Mouse (Mus musculus) testis, postnatal 14 days (tissue): ENCODE measurements around the gene Zc3h12d.

Experiments used
- DNase-seq: peaks from one replicate; pipeline ENCODE4 v3.0.0; 2021; ENCODE audit warnings: low spot score

Gene Zc3h12d

GRCm38 (mm10) chr10:7839551-7840352 lies 7.5 kb downstream of the Zc3h12d start:
- DNase-seq: no peak

DNA sequence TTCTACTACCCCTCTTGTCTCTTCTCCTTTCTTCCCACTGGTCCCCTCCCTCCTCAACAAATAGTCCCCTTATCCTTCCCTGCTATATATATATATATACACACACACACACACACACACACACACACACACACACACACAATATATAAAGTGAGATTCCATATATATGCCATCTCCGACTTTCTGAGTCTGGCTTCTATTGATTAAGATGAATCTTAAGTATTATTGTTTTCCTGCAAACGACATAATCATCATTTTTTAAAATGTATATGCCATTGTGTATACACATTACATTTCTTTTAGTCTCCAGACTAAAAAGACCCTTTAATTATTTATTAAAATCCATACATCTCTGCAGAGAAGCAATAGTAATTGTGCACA lies 8.1 kb downstream of the Zc3h12d start:
- DNase-seq: no peak

DNA sequence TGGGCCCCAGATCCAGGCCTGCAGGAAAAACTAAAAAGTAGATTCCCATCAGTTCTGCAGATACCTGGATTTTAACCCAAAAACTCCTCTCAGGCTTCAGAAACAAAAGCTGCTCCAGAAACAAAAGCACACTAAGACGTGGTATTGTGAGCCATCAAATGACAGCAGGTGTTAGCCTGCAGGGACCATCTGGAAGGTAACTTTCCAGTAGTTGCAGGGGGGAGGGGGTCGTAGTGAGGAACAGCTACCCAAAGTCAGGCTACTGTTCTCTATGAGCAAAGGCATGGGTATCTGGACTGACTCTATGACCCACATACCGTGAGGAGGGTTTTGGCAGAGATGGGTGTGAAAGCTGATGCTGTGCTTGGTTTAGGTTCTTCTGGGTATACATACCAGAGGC lies 8.5 kb downstream of the Zc3h12d start:
- DNase-seq: no peak

DNA sequence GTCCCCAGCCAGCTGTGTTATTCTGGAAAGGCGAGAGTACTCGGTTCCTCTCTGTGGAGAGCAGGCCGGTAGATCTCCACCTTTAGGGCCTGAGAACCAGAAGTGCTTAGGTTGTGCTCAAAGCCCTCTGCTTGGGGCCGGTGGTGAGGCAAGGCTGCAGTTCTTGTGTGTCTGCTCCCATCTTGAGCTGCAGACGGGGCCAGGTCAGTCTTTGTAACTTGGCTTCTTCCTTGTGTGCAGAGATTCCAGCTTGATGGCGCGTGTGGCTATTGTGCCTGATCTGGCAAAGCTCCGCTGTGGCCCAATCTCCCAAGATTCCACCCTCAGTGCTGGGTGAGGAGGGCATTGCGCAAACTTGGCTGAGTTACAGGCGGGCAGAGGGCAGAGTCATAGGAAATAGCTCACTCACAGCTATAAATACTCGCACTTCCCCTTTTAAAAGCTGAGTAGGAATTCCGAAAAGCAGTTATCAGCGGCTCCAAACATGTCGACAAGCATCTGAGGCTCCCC lies 9.4 kb downstream of the Zc3h12d start:
- DNase-seq: no peak

DNA sequence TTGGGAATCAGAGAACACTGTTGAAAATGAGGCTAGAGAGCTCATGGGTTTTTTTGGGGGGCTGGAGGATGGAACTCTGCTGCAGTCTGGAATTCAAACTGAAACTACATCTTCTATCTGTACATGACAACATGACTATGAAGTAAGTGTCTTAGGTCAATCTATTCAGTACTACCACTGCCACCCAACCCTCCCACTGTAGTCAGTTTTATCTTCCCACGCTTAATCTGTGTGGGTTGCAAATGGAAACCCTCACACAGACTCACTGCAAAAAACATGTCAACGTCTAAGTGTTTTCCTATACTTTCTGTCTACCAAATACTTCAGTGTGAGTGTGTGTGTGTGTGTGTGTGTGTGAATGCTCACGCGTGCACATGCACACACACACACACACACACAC lies 10.9 kb downstream of the Zc3h12d start:
- DNase-seq: no peak

- DNase-seq: no peak
Observed at GRCm38 (mm10) chr10:7844161-7844560, 11.9 kb downstream of the Zc3h12d start.

DNA sequence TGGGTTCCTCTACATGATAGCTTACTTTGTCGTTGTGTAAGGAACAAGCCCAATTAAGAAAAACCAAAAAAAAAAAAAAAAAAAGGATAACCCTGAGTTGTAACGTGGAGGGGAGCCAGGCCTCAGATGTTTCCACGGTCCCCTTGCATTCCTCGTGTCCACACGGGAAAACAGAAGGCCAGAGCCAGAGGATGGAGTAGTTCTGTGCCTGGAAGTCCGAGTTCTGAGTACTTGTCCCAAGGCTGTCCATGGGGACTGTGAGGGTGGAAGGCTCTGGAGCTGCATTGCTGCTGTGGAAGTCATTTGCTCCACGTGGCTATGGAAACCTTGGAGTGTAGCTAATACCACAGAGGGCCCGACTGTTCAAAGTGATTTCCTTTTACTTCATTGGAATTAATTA lies 12.9 kb downstream of the Zc3h12d start:
- DNase-seq: no peak

- no peak for DNase-seq
Observed at GRCm38 (mm10) chr10:7845991-7846390, 13.7 kb downstream of the Zc3h12d start.

DNA sequence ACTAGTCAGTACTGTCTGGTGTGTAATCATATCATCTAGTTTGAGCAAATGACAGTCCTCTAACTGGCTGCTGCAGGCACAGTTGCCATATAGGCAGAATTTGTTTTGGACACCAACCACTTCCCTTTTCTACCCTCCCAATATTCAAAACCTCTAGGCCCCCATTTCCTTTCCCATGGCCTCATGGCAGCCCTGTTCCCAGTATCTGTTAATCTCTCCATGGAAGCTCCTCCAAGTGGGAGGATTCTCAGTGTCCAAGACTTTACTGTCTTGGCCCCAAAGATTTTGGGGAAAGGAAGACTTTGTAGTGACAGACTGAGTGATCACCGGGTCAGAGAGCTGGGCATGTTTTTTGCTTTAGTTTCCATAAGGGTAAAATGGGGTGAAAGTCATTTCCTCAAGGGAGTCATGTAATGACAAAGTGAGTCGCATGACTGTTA lies 14.9 kb downstream of the Zc3h12d start:
- DNase-seq: no peak

GRCm38 (mm10) chr10:7851891-7852290 lies 19.6 kb downstream of the Zc3h12d start:
- no peak for DNase-seq

DNA sequence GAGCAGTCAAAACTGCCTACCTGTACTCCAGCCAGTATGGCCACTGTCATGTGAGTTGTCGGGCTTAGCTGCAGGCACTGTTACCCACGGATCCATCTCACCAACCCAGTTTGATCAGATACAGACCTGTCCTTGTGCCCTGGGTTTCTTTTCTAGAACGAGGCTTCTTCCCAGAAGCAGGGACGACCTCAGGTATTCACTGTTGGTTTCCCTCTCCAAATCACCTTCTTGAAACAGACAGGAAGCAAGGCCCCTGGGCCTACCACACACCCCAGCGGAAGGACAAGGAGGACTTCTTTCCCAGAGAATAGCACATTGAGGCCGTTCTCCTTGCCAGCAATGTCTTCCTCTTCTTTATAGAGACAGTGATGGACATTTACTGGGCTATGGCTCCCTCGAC lies 28.2 kb downstream of the Zc3h12d start:
- no peak for DNase-seq

- DNase-seq: no peak
Observed at GRCm38 (mm10) chr10:7861259-7861936, 29.1 kb downstream of the Zc3h12d start.

DNA sequence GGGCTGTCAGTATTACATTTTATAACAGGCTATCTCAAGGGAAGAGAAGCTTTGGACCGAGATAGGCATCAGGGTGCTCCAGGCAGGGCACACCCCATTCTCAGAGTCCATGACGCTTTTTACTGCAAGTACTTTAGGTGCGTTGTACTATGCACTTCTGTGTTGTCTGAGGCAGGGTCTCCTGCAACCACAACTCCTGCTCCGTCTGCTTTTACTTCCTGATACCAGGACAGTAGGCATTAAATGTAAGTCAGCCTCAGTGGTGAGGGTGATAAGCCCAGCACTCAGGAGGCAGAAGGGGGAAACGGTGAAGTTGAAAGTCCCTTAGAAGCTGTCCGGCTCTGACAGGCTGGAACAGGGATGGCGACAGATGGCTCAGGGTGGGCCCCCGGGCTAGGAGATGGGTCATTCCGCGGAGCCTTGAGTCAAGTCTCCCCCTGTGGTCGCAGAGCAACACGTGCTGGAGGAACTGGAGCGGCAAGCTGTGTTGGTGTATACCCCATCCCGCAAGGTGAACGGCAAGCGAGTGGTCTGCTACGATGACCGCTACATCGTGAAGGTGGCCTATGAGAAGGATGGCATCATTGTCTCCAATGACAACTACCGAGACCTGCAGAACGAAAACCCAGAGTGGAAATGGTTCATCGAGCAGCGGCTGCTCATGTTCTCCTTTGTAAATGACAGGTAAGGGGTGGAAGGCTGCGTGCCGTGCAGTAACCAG lies 29.8 kb downstream of the Zc3h12d start:
- DNase-seq: no peak

- DNase-seq: no peak
Observed at GRCm38 (mm10) chr10:7863411-7863810, 31.1 kb downstream of the Zc3h12d start.

- DNase-seq: no peak
Observed at GRCm38 (mm10) chr10:7864184-7864583, 31.9 kb downstream of the Zc3h12d start.

- no peak for DNase-seq
Observed at GRCm38 (mm10) chr10:7864806-7865205, 32.5 kb downstream of the Zc3h12d start.

DNA sequence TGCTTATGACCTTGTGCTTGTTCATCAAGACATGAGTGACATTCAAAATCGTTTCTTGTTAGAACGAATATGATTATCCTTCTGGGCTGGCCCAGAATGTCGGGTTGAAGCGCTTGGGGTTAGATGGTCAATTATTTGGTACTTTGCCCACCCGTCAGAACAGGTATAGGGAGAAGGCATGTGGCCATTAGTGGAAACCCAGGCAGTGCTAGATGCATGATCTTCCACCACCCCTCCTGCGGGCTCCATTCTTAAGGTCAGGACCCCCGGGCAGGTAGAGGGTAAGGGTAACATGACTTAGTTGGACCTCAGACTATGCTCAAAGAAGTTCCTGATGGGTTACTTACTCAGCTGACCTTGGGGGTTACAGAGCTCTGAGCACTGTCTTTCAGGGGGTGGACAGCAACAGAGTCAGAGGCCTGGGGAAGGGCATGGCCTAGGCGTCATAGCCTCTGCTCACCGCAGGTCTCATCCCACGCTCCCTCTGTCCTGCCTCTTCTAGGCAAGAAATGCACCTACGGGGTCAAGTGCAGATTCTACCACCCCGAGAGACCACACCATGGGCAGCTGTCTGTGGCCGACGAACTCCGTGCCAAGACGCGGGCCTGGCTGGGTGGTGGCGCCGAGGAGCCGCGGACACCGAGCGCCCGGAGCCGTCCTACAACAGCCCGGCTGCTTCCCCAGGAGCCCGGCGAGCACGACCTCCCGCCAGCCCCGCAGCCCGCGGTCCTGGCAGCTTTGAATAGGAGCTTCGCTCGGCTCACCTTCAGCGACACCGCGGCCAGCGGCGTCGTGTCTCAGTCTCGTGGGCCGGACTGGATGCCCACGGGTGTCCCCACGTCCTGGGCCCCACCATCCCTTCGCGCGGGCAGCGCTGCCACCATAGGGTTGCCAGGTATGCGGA lies 34.7 kb downstream of the Zc3h12d start:
- DNase-seq: no peak

GRCm38 (mm10) chr10:7867666-7868030 lies 35.4 kb downstream of the Zc3h12d start:
- DNase-seq: no peak

DNA sequence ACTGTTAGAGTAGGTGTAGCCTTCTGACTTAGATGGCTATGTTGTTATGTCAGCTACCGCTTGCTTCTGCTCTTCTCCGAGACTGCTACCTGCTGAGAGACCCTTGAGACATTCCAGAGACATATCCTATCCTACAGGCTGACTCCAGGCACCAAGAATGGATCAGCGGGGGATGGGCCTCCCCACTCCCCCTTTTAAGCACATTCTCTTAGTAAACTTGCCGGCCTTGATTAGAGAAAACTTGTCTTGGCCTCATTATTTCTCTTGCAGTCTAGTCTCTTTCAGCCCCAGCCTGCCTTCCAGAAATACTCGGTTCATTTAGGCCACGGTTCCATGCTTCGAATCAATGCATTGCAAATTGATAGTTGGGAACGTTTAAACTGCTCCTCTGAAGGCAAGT lies 37.5 kb downstream of the Zc3h12d start:
- no peak for DNase-seq

- DNase-seq: no peak
Observed at GRCm38 (mm10) chr10:7870571-7871315, 38.5 kb downstream of the Zc3h12d start.

- no peak for DNase-seq
Observed at GRCm38 (mm10) chr10:7871381-7872020, 39.2 kb downstream of the Zc3h12d start.
